Mouse (Mus musculus) layer of hippocampus, adult 2 months (tissue): ENCODE results near the gene Unc119. TPM values are rescaled to one million over a fixed set of nuclear protein-coding genes. Genes with fewer than 3 reads are reported as not detected.

Experiments
- DNase-seq, 2 experiments: peaks; one replicate each; pipeline ENCODE4 v3.0.0; 2022; ENCODE audit warnings: low spot score in 2 of 2
- H3K27ac ChIP-seq: fragments of 200-600 bp; 2 replicates; pipeline ENCODE4 v1.8.1; 2022
- H3K4me3 ChIP-seq: fragments of 200-600 bp; 2 replicates; pipeline ENCODE4 v1.8.1; 2022; ENCODE audit warnings: mild to moderate bottlenecking
- CTCF ChIP-seq: fragments of 200-600 bp; conservative IDR thresholded peaks from 2 replicates; pipeline ENCODE4 v1.8.1; 2022; ENCODE audit warnings: antibody characterized with exemption, mild to moderate bottlenecking, moderate library complexity
- long read RNA-seq, 2 experiments: library from polyadenylated mRNA; stranded (forward); transcript quantifications; one replicate each; pipeline ENCODE4 v2.0.0; 2021; ENCODE audit warnings: borderline mapping rate in 2 of 2
- total RNA-seq, 2 experiments: library from RNA; stranded (reverse); gene quantifications; 2 replicates each; pipeline ENCODE4 v1.2.3; 2021

The Unc119 gene
- total RNA-seq: 10 to 100 TPM; 27.8 to 33.9 TPM
- long read RNA-seq, experiment 1, transcript Unc119-201 (5 exons, 1,329 nt): major isoform, 25 of 29 reads
- long read RNA-seq, experiment 1, partial matches to known transcripts: 0 of 29 reads
- long read RNA-seq, experiment 1, other reads (novel, unspliced or antisense): 3 of 29 reads
- long read RNA-seq, experiment 2, transcript Unc119-201 (5 exons, 1,329 nt): major isoform, 42 of 48 reads
- long read RNA-seq, experiment 2, partial matches to known transcripts: 0 of 48 reads
- long read RNA-seq, experiment 2, other reads (novel, unspliced or antisense): 4 of 48 reads

DNA sequence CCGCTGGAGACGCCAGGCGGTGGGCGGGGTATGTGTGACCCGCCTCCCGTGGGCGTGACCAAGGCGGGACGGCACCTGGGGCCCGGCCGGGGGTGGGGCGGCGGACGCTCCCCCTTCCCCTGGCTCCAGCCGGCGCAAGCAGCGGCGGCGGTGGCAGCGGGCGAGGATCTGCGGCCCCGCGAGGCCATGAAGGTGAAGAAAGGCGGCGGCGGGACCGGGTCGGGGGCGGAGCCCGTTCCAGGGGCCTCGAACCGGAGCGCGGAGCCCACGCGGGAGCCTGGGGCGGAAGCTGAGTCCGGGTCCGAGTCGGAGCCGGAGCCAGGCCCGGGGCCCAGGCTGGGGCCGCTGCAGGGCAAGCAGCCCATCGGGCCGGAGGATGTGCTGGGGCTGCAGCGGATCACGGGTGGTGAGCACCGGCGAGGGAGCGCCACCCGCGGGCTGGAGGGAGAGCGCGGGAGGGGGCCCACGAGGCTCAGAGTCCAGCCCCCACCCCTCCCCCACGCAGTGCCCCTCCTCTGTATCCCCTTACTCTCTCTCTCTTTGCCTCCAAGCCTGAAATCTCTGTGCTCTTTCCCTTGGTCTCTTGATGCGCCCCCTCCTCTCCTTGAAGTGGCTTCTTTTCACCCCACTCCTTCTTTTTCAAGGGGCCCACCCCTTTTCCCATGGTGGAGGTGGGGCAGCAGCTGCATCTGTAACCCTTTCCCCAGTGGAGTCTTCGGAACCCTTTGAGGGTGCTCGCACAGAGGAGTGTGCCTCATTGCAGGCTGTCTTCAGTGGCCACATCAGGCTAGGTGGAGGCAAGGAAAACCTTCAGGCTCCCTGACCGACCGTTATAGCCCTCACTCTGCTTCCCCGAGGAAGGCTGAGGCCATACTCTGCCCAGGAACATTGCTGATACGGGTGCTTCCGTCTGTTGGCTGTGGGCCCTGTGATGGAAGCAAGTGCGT is at the start of gene Unc119:
Gene Unc119, plus strand, starts transcription at position 102 of the 947 bp plus-strand sequence.
- DNase-seq: peak; percentile 72
- peak within 1 kb of the TSS; percentile 87 for H3K27ac ChIP-seq
- peak within 1 kb of the TSS; percentile 75 for H3K4me3 ChIP-seq
- TF ChIP-seq CTCF: 0 out of 2 replicates have a peak, but pooled peaks have one; percentile 11

DNA sequence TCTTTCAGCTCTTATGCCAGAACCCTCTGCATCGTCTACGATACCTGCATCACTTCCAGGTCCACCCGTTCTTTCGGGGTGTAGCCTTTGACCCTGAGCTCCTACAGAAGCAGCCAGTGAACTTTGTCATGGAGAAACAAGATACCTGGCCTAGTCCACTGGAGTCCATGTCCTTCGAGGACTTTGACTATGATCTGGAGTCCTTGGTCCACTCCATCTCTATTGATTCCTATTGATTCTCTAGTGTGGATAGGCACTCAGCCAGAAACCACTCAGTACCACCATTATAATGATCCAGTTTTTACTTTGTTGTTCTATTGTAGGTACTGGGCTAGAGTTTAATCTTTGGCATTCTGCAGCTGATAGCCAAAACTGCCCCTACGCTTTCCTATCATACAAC is 48.7 kb upstream of the Unc119 start:
- Histone ChIP-seq H3K27ac (no peak overlapping the region), H3K4me3 (no peak overlapping the region)
- no peak for TF ChIP-seq CTCF
- no peak for DNase-seq

DNA sequence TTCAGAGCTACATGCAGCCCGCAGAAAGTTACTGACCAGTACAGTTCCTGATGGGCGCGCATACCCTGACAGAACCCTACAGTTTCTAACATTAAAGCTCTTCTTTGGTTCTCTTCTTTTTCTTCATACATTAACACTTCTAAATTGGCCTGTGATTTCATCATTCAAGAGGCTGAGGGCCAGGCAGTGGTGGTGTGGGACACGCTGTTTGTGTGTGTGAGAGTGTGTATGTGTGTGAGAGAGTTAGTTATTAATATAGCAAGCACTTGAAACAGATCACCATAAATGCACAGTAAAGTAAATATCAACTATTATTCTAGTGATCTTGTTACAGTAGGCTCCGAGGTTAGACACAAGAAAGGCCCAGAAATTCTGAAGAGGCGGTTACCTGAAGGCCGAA is 42.4 kb upstream of the Unc119 start:
- Histone ChIP-seq H3K27ac (peak overlapping the region; percentile 91), H3K4me3 (peak overlapping the region; percentile 82)
- no peak for DNase-seq
- TF ChIP-seq CTCF: no peak

DNA sequence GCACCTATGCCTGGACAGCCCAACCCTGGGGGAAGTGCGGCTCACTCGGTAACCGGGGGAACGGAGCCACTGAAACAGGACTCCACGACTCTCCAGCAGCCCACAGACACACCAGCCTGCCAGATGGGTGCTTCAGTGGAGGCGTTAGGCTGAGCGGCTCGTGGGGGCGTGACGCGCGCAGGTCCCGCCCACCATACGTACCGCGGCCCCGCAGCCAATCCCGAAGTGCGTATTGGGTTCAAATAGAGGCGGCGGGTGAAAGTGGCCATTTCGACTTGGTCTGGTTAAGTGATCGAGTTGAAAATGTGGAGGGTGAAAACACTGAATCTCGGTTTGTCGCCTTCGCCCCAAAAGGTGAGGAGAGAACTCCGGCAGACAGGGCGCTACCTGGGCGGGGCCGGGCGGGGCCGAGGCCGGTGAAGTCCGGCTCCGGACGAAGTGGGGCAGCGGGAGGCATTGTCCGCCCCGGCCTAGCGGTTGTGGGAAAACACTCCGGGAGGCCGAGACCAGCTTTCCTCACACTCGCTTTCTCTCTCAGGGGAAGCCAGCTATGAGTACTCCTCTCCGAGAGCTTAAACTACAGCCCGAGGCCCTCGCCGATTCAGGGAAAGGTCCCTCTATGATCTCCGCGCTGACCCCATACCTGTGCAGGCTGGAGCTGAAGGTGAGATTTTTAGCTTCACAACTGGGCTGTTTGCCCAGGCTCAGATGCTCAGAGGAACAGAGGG is 41.8 kb upstream of the Unc119 start, which contains the start of gene Spag5:
Gene Spag5, plus strand, starts transcription at position 173 of the 728 bp plus-strand sequence.
- H3K4me3 ChIP-seq: peak within 1 kb of the TSS; percentile 82
- H3K27ac ChIP-seq: peak within 1 kb of the TSS; percentile 91
- TF ChIP-seq CTCF: no peak
- peak; percentile 91 to 94 for DNase-seq

DNA sequence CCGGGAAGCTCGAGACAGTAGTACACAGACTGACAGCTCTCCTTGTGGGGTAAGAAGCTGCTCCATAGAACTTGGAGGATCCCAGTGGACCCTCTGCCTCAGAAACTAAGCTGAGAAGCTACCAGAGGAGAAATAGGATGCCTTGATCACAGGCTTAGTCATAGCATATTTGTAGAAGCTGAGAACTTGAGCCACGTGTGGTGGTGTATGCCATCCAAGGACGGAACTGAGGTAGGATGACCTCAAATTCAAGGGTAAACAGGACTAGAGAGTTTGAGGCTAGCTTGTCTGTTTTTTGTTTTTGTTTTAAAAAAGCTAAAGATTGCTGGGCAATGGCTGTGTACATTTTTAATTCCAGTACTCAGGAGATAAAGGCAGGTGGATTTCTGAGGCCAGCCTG is 38.0 kb upstream of the Unc119 start:
- Histone ChIP-seq H3K27ac (no peak overlapping the region), H3K4me3 (no peak overlapping the region)
- no peak for DNase-seq
- TF ChIP-seq CTCF: no peak

DNA sequence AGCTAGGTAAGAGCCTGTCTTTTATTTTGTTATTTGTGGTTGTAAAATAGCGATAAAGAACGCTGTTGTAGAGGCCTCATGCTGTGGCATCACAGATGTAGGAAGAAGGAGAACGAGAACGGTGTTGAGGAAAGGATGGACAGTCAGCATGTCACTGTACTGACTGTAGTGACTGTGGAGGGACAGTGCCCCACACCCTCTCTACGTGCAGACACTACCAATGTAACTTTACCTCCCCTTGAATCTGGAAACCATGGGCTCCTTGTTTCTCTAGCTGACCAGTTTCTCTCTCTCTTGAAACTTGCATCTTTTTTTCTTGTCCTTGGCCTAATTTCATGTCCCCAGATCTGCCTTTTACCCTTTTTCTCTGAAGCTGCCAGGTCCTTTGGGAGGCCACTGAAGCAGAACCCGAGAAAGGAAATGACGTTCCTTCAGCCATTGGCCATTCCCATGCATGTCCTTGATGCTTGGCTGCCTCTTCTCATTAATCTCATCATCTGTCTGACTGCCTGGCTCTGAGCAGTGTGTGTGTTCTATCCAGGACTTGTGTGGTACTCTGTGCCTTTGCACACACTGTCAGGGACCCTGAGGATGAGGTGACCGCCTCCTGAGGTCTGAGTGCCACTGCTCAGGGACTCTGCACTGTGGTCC is 32.3 kb upstream of the Unc119 start:
- no peak for DNase-seq

DNA sequence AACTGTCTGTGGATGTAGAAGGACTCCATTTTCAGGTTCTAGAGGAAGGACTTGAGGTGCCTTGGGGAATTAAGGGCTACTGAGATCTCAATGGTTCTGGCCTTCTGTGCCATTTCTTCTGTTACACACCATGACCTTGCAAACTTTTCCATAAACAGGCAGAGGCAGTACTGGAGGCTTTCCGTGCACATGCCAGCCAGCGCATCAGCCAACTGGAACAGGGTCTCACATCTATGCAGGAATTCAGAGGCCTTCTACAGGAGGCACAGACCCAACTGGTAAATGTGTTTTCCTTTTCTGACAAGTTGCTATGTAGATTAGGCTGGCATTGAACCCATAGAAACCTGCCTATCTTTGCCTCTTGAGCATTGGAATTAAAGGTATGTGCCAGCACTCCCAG is 29.6 kb upstream of the Unc119 start:
- Histone ChIP-seq H3K27ac (no peak overlapping the region), H3K4me3 (no peak overlapping the region)
- no peak for DNase-seq
- TF ChIP-seq CTCF: no peak

More for the DNA sequence above, 32.3 kb upstream of the Unc119 start:
- Histone ChIP-seq H3K4me3 (no peak overlapping the region), H3K27ac (no peak overlapping the region)
- TF ChIP-seq CTCF: no peak

DNA sequence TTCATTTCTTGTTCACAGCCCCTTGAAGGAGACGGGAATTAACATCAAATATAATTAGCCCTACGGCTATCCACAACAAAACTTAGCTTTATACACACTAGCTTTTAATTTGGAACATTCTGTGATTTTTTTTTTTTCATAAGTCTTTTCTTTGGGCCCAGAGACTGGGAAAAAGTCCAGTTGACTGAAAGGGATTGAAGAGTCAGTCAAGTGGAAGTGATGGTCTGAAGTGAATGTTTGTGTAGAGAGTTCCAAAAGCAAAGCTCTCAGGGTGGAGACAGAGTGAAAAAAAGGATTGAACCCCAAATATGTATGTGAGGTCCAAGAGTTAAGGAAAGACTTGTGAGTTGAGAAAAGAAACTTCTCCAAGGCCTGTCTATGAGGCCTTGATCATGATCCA is 24.9 kb upstream of the Unc119 start:
- H3K4me3 ChIP-seq: no peak overlapping the region
- DNase-seq: no peak
- no peak for TF ChIP-seq CTCF
- peak overlapping the region; percentile 75 for H3K27ac ChIP-seq

DNA sequence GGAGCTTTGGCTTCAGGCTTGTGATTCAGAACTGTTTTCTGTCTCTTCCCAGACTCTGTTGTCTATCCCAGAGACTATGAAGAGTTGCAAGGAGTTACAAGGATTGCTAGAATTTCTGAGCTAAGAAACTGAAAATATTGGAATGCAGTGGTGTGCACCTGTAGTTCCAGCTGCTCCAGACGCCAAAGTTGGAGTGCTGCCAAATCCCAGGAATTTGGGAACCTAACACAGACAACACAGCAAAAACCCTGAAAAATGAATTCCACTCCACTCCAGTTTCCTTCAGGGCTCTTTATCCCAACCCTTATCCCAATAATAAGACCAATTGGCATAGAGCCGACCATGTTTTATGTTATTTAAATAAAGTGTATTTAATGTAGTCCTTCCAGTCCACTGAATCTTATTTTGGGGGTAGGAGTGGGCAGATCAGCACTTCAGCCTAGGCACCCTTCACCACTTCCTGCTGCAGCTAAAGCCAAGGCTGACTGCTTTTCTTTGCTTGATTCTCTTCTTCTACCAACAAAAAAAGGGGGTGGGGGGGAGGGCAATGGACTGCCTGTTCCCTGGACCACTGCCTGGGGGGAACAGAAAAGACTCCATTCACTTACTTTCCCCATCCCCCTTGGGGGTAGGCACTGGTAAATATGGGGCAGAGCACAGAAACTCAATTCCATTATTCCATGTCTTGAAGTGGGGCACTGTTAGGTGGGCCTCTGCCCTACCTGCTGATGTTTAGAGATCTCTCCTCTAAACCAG is 21.0 kb upstream of the Unc119 start:
- Histone ChIP-seq H3K4me3 (peak overlapping the region; percentile 53), H3K27ac (peak overlapping the region; percentile 93)
- no peak for TF ChIP-seq CTCF
- DNase-seq: peak in 1 of 2 experiments; percentile 50

DNA sequence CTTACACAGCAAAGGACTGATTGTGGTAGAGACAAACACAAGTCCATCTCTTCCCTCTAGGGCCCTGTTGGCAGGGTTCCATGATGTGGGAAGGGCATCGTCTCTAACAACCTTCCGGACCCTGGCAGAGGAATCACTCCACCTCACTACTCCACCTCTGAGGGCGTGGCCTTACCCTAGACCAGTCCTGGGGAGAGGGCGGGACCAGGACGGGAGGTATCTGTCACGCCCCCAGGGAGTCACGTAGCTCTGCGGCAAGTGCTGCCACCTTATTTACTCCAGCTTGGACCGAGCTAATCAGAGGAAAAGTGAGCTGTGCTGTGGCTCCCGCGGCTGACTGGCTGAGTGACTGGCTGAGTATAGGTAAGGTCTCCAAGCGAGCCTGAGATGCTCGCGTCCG is 20.4 kb upstream of the Unc119 start, which contains the start of gene Aldoc:
Gene Aldoc, plus strand, starts transcription at position 109 of the 400 bp plus-strand sequence.
- peak; percentile 72 to 87 for DNase-seq
- H3K27ac ChIP-seq: peak within 1 kb of the TSS; percentile 93
- no peak for TF ChIP-seq CTCF
- peak within 1 kb of the TSS; percentile 53 for H3K4me3 ChIP-seq

DNA sequence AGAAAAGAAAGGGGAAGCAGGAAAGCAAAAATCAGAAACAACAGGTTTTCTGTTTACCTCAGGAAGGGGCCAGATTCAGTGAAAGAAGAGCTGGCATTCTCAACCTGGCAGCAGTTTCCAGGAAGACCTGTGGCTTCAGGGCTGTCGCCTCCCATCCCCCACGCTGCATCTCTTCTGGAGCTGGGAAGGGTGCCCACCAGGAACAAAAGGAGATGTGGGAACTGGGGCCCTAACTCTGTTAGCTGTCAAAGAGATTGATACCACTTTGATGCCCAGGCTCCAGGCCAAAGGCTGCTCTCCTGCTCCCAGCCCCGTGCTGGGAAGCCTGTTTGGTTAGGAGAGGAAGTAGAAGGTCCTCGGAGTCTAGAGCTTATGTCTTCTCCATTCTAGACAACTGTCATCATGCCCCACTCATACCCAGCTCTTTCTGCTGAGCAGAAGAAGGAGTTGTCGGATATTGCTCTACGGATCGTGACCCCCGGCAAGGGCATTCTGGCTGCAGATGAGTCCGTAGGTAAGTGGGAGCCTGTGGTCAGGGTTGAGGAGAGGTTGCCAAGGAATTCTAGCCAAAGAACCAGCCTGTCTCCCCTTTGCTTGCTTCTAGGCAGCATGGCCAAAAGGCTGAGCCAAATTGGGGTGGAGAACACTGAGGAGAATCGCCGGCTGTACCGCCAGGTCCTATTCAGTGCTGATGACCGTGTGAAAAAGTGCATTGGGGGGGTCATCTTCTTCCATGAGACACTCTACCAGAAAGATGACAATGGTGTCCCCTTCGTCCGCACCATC is 19.1 kb upstream of the Unc119 start:
- H3K4me3 ChIP-seq: peak overlapping the region; percentile 53
- no peak for TF ChIP-seq CTCF
- H3K27ac ChIP-seq: peak overlapping the region; percentile 93
- peak; percentile 44 to 55 for DNase-seq
